1 mouse cellular context compared by ENCODE assay signal in genomic region chr14:13971644-13972234, GRCm38 (mm10).
TF ChIP-seq lines count a peak whose summit lies in the region.

No protein-coding gene starts in this region.

TF ChIP-seq in MEL, 35 proteins besides CTCF, POLR2A, EP300 and RAD21:
- TF ChIP-seq CHD2 (IDR thresholded peaks at IDR 0.05; ENCODE audit: low read length) (no peak), TAL1 (IDR thresholded peaks at IDR 0.05; ENCODE audit: low read length) (no peak), ZC3H11A (IDR thresholded peaks at IDR 0.05; ENCODE audit: low read depth, low read length) (no peak), JUND (IDR thresholded peaks at IDR 0.05; ENCODE audit: low read depth, low read length) (no peak), SIN3A (IDR thresholded peaks at IDR 0.05; ENCODE audit: low read length) (no peak)
